Mouse (Mus musculus) limb, embryonic 15.5 days (tissue): ENCODE measurements around the gene Slc1a2. TPM values are rescaled to one million over a fixed set of nuclear protein-coding genes. Genes with fewer than 3 reads are reported as not detected.

Experiments used
- ATAC-seq: fragments of 200-750 bp; cut with Nextera tagmentation; 2 replicates; pipeline ENCODE4 v1.8.0; 2017; ENCODE audit warnings: low read depth, moderate TSS enrichment; ENCODE audit not compliant: insufficient number of reproducible peaks, low FRiP score, low TSS enrichment
- H3K27ac ChIP-seq: fragments of 300-500 bp; sonication (generic); 2 replicates; pipeline ENCODE4 v1.5.1; 2015; ENCODE audit warnings: moderate library complexity, mild to moderate bottlenecking, inconsistent platforms
- H3K27me3 ChIP-seq: fragments of 300-500 bp; sonication (generic); 2 replicates; pipeline ENCODE4 v1.6.1; 2015; ENCODE audit warnings: inconsistent platforms
- H3K36me3 ChIP-seq: fragments of 300-500 bp; sonication (generic); 2 replicates; pipeline ENCODE4 v1.6.1; 2015; ENCODE audit warnings: inconsistent platforms
- H3K4me1 ChIP-seq: fragments of 300-500 bp; sonication (generic); 2 replicates; pipeline ENCODE4 v1.6.1; 2015; ENCODE audit warnings: inconsistent platforms
- H3K4me2 ChIP-seq: fragments of 300-500 bp; sonication (generic); 2 replicates; pipeline ENCODE4 v1.6.1; 2015; ENCODE audit warnings: mild to moderate bottlenecking, inconsistent platforms
- H3K4me3 ChIP-seq: fragments of 300-500 bp; sonication (generic); 2 replicates; pipeline ENCODE4 v1.5.1; 2015; ENCODE audit warnings: mild to moderate bottlenecking, inconsistent platforms
- H3K9ac ChIP-seq: fragments of 300-500 bp; sonication (generic); 2 replicates; pipeline ENCODE4 v1.6.1; 2015; ENCODE audit warnings: inconsistent platforms
- H3K9me3 ChIP-seq: fragments of 300-500 bp; sonication (generic); 2 replicates; pipeline ENCODE4 v1.6.1; 2016; ENCODE audit warnings: inconsistent platforms
- WGBS: fragments of 180-500 bp; shearing (Covaris S2); methylation state at CpG from one replicate; pipeline ENCODE4 v1.1.7; 2015; 5-methylcytosine and 5-hydroxymethylcytosine counted together
- polyA plus RNA-seq: library from polyadenylated mRNA; unstranded; fragments of >200 nt; fragmentation: Nextera tagmentation; extraction: Ambion mirVana; gene quantifications from 2 replicates; pipeline ENCODE4 v1.2.1, GENCODE M21; 2015

Gene Slc1a2
- polyA plus RNA-seq, 1 experiment from 2014 or later, result 1.5 TPM

GRCm38 (mm10) chr2:102772276-102772675, 113.8 kb downstream of the Slc1a2 start:
- Histone ChIP-seq H3K36me3 (no peaks in the 10 kb centered on the region), H3K27me3 (no peaks in the 10 kb centered on the region), H3K4me1 (no peaks in the 10 kb centered on the region), H3K9me3 (no peaks in the 10 kb centered on the region), H3K9ac (no peak overlapping the region), H3K4me2 (no peak overlapping the region), H3K4me3 (no peak overlapping the region), H3K27ac (no peak overlapping the region)
- no peak for ATAC-seq
- 91% methylated on average over 5 of the region's 5 CpGs for WGBS

- Histone ChIP-seq H3K4me2 (no peak overlapping the region), H3K4me3 (no peak overlapping the region), H3K27ac (no peak overlapping the region), H3K4me1 (no peaks in the 10 kb centered on the region), H3K9me3 (no peaks in the 10 kb centered on the region), H3K36me3 (no peaks in the 10 kb centered on the region), H3K27me3 (no peaks in the 10 kb centered on the region), H3K9ac (no peak overlapping the region)
- no peak for ATAC-seq
- WGBS, result 65% methylated on average over 4 of the region's 4 CpGs
These were observed 116.2 kb downstream of the Slc1a2 start for GRCm38 (mm10) chr2:102774700-102775099.

- WGBS, result 63% methylated on average over 1 of the region's 1 CpGs
- Histone ChIP-seq H3K27ac (no peak overlapping the region), H3K4me3 (no peak overlapping the region), H3K9me3 (no peaks in the 10 kb centered on the region), H3K4me1 (no peaks in the 10 kb centered on the region), H3K36me3 (no peaks in the 10 kb centered on the region), H3K4me2 (no peak overlapping the region), H3K27me3 (no peaks in the 10 kb centered on the region), H3K9ac (no peak overlapping the region)
- ATAC-seq, result no peak
These were observed 117.1 kb downstream of the Slc1a2 start for GRCm38 (mm10) chr2:102775561-102775960.

GRCm38 (mm10) chr2:102778208-102778607, 119.7 kb downstream of the Slc1a2 start:
- H3K4me1 ChIP-seq, result no peaks in the 10 kb centered on the region
- no peak overlapping the region for H3K27ac ChIP-seq
- no peaks in the 10 kb centered on the region for H3K9me3 ChIP-seq
- no peak for ATAC-seq
- H3K4me3 ChIP-seq, result no peak overlapping the region
- no peaks in the 10 kb centered on the region for H3K27me3 ChIP-seq
- no peak overlapping the region for H3K4me2 ChIP-seq
- H3K36me3 ChIP-seq, result no peaks in the 10 kb centered on the region
- H3K9ac ChIP-seq, result no peak overlapping the region
- WGBS, result 86% methylated on average over 3 of the region's 3 CpGs

- no peak overlapping the region for H3K4me2 ChIP-seq
- 72% methylated on average over 7 of the region's 7 CpGs for WGBS
- H3K36me3 ChIP-seq, result no peaks in the 10 kb centered on the region
- no peaks in the 10 kb centered on the region for H3K27me3 ChIP-seq
- no peak overlapping the region for H3K9ac ChIP-seq
- ATAC-seq, result no peak
- no peaks in the 10 kb centered on the region for H3K4me1 ChIP-seq
- no peaks in the 10 kb centered on the region for H3K9me3 ChIP-seq
- H3K27ac ChIP-seq, result no peak overlapping the region
- H3K4me3 ChIP-seq, result no peak overlapping the region
These were observed 124.3 kb downstream of the Slc1a2 start for GRCm38 (mm10) chr2:102782751-102783150.

- H3K27me3 ChIP-seq, result no peaks in the 10 kb centered on the region
- H3K27ac ChIP-seq, result no peak overlapping the region
- ATAC-seq, result no peak
- no peaks in the 10 kb centered on the region for H3K9me3 ChIP-seq
- H3K9ac ChIP-seq, result no peak overlapping the region
- H3K4me1 ChIP-seq, result no peaks in the 10 kb centered on the region
- H3K4me3 ChIP-seq, result no peak overlapping the region
- WGBS, result 64% methylated on average over 4 of the region's 4 CpGs
- H3K4me2 ChIP-seq, result no peak overlapping the region
- no peaks in the 10 kb centered on the region for H3K36me3 ChIP-seq
These were observed 127.2 kb downstream of the Slc1a2 start for GRCm38 (mm10) chr2:102785696-102786095.

GRCm38 (mm10) chr2:102791641-102792040, 133.2 kb downstream of the Slc1a2 start:
- H3K27ac ChIP-seq, result no peak overlapping the region
- no peak for ATAC-seq
- H3K4me2 ChIP-seq, result no peak overlapping the region

GRCm38 (mm10) chr2:102792804-102793203, 134.3 kb downstream of the Slc1a2 start:
- Histone ChIP-seq H3K27me3 (no peaks in the 10 kb centered on the region), H3K9me3 (no peaks in the 10 kb centered on the region), H3K4me1 (no peaks in the 10 kb centered on the region), H3K36me3 (no peaks in the 10 kb centered on the region), H3K4me3 (no peak overlapping the region), H3K4me2 (no peak overlapping the region), H3K9ac (no peak overlapping the region), H3K27ac (no peak overlapping the region)
- WGBS, result 42% methylated on average over 6 of the region's 6 CpGs
- 0 out of 2 replicates have a peak, but pooled peaks have one; percentile 58 for ATAC-seq

More at GRCm38 (mm10) chr2:102791641-102792040, 133.2 kb downstream of the Slc1a2 start:
- Histone ChIP-seq H3K36me3 (no peaks in the 10 kb centered on the region), H3K9ac (no peak overlapping the region), H3K27me3 (no peaks in the 10 kb centered on the region), H3K9me3 (no peaks in the 10 kb centered on the region), H3K4me3 (no peak overlapping the region), H3K4me1 (no peaks in the 10 kb centered on the region)
- WGBS, result 79% methylated on average over 2 of the region's 2 CpGs

- Histone ChIP-seq H3K4me1 (no peaks in the 10 kb centered on the region), H3K9me3 (no peaks in the 10 kb centered on the region), H3K27me3 (no peaks in the 10 kb centered on the region), H3K4me3 (no peak overlapping the region), H3K9ac (no peak overlapping the region), H3K36me3 (no peaks in the 10 kb centered on the region), H3K4me2 (no peak overlapping the region), H3K27ac (no peak overlapping the region)
- 96% methylated on average over 3 of the region's 3 CpGs for WGBS
- ATAC-seq, result no peak
These were observed 136.6 kb downstream of the Slc1a2 start for GRCm38 (mm10) chr2:102795034-102795433.

- Histone ChIP-seq H3K4me3 (no peak overlapping the region), H3K9ac (no peak overlapping the region), H3K4me1 (no peaks in the 10 kb centered on the region), H3K4me2 (no peak overlapping the region), H3K27ac (no peak overlapping the region), H3K9me3 (no peaks in the 10 kb centered on the region), H3K36me3 (no peaks in the 10 kb centered on the region), H3K27me3 (no peaks in the 10 kb centered on the region)
- 61% methylated on average over 2 of the region's 2 CpGs for WGBS
- no peak for ATAC-seq
These were observed 139.7 kb downstream of the Slc1a2 start for GRCm38 (mm10) chr2:102798149-102798548.

- H3K4me2 ChIP-seq, result no peak overlapping the region
- no peaks in the 10 kb centered on the region for H3K4me1 ChIP-seq
- H3K9me3 ChIP-seq, result no peaks in the 10 kb centered on the region
- WGBS, result 85% methylated on average over 1 of the region's 1 CpGs
- no peak overlapping the region for H3K27ac ChIP-seq
- no peak overlapping the region for H3K9ac ChIP-seq
- no peaks in the 10 kb centered on the region for H3K27me3 ChIP-seq
- ATAC-seq, result no peak
- no peak overlapping the region for H3K4me3 ChIP-seq
- H3K36me3 ChIP-seq, result no peaks in the 10 kb centered on the region
These were observed 143.4 kb downstream of the Slc1a2 start for GRCm38 (mm10) chr2:102801899-102802298.

- no peak for ATAC-seq
These were observed 145.7 kb downstream of the Slc1a2 start for GRCm38 (mm10) chr2:102804109-102804508.

GRCm38 (mm10) chr2:102805283-102805682, 146.8 kb downstream of the Slc1a2 start:
- no peaks in the 10 kb centered on the region for H3K27me3 ChIP-seq
- ATAC-seq, result no peak
- H3K27ac ChIP-seq, result no peak overlapping the region
- H3K36me3 ChIP-seq, result no peaks in the 10 kb centered on the region
- H3K4me3 ChIP-seq, result no peak overlapping the region
- no peak overlapping the region for H3K9ac ChIP-seq
- H3K4me1 ChIP-seq, result no peaks in the 10 kb centered on the region
- no peaks in the 10 kb centered on the region for H3K9me3 ChIP-seq
- WGBS, result 74% methylated on average over 6 of the region's 6 CpGs
- no peak overlapping the region for H3K4me2 ChIP-seq

More at GRCm38 (mm10) chr2:102804109-102804508, 145.7 kb downstream of the Slc1a2 start:
- H3K27ac ChIP-seq, result no peak overlapping the region
- no peaks in the 10 kb centered on the region for H3K4me1 ChIP-seq
- no peaks in the 10 kb centered on the region for H3K27me3 ChIP-seq
- H3K9ac ChIP-seq, result no peak overlapping the region
- no peaks in the 10 kb centered on the region for H3K36me3 ChIP-seq
- 30% methylated on average over 2 of the region's 2 CpGs for WGBS
- H3K4me3 ChIP-seq, result no peak overlapping the region
- H3K9me3 ChIP-seq, result no peaks in the 10 kb centered on the region
- no peak overlapping the region for H3K4me2 ChIP-seq
